Mouse (Mus musculus) forebrain, embryonic 11.5 days (tissue): ENCODE data around the gene Gm21866. TPM values are rescaled to one million over a fixed set of nuclear protein-coding genes. Genes with fewer than 3 reads are reported as not detected.
"Not testable (repeated sequence)": the region's sequence is repeated elsewhere in the genome, so short reads cannot be mapped to it uniquely, and the experiment has no call there.

Experiments
- ATAC-seq: fragments of 200-750 bp; cut with Nextera tagmentation; replicated peaks from 2 replicates; pipeline ENCODE4 v1.8.0; 2017; ENCODE audit warnings: moderate TSS enrichment; ENCODE audit not compliant: low FRiP score
- DNase-seq: peaks from one replicate; pipeline ENCODE4 v3.0.0-alpha.2; 2017; ENCODE audit warnings: low spot score
- H3K27ac ChIP-seq: fragments of 300-500 bp; sonication (generic); 2 replicates; pipeline ENCODE4 v1.5.1; 2014; ENCODE audit warnings: low read depth, low read length
- H3K27me3 ChIP-seq: fragments of 300-500 bp; sonication (generic); 2 replicates; pipeline ENCODE4 v1.6.1; 2014; ENCODE audit warnings: mild to moderate bottlenecking, low read length, mixed read lengths; ENCODE audit not compliant: control insufficient read depth, insufficient read depth
- H3K36me3 ChIP-seq: fragments of 300-500 bp; sonication (generic); 2 replicates; pipeline ENCODE4 v1.6.1; 2014; ENCODE audit warnings: mild to moderate bottlenecking, low read length, moderate library complexity, mixed read lengths; ENCODE audit not compliant: control insufficient read depth, insufficient read depth
- H3K4me1 ChIP-seq: fragments of 300-500 bp; sonication (generic); replicated peaks from 2 replicates; pipeline ENCODE4 v1.6.1; 2014; ENCODE audit warnings: low read length, mixed read lengths; ENCODE audit not compliant: control insufficient read depth, insufficient read depth
- H3K4me2 ChIP-seq: fragments of 300-500 bp; sonication (generic); 2 replicates; pipeline ENCODE4 v1.6.1; 2014; ENCODE audit warnings: low read depth, mild to moderate bottlenecking, low read length, moderate library complexity, mixed read lengths; ENCODE audit not compliant: severe bottlenecking
- H3K4me3 ChIP-seq: fragments of 300-500 bp; sonication (generic); 2 replicates; pipeline ENCODE4 v1.5.1; 2014; ENCODE audit warnings: low read depth, low read length
- H3K9ac ChIP-seq: fragments of 300-500 bp; sonication (generic); 2 replicates; pipeline ENCODE4 v1.6.1; 2014; ENCODE audit warnings: low read length
- H3K9me3 ChIP-seq: fragments of 300-500 bp; sonication (generic); 2 replicates; pipeline ENCODE4 v1.6.1; 2016; ENCODE audit warnings: low read length, mixed read lengths; ENCODE audit not compliant: control insufficient read depth
- WGBS: fragments of 180-500 bp; shearing (Covaris S2); extraction: QIAGEN DNeasy Blood & Tissue Kit; methylation state at CpG from one replicate; pipeline ENCODE4 v1.1.7; 2014; 5-methylcytosine and 5-hydroxymethylcytosine counted together
- polyA plus RNA-seq: library from polyadenylated mRNA; unstranded; fragments of >200 nt; fragmentation: Nextera tagmentation; extraction: Ambion mirVana; gene quantifications from 2 replicates; pipeline ENCODE4 v1.2.1, GENCODE M21; 2014

Gene Gm21866
- not detected in 2 replicates for polyA plus RNA-seq

GRCm38 (mm10) chrY:13465479-13465878, at the start of gene Gm21866:
Gene Gm21866 (minus strand): TSS chrY:13465579.
- H3K9ac ChIP-seq, H3K27me3 ChIP-seq, H3K9me3 ChIP-seq, H3K4me1 ChIP-seq, H3K4me2 ChIP-seq, H3K36me3 ChIP-seq, DNase-seq, ATAC-seq, H3K27ac ChIP-seq, H3K4me3 ChIP-seq: not testable (repeated sequence)
- WGBS: 80% methylated on average over 1 of the region's 3 CpGs

- not testable (repeated sequence) for H3K27ac ChIP-seq, ATAC-seq, H3K4me3 ChIP-seq, H3K27me3 ChIP-seq, DNase-seq, H3K9ac ChIP-seq, H3K36me3 ChIP-seq, H3K4me2 ChIP-seq, H3K9me3 ChIP-seq, H3K4me1 ChIP-seq
- WGBS: no CpG with 5 or more reads among the region's 1 CpGs
These were observed 28.3 kb upstream of the Gm21866 start, which contains the start of gene Gm20773 for GRCm38 (mm10) chrY:13493726-13494125. Gene Gm20773 (plus strand): TSS chrY:13494026.

Other genes with a start within 250 kb of the Gm21866 start
- gene Gm21828, start 241.7 kb downstream of the Gm21866 start, polyA plus RNA-seq: not detected in 2 replicates
- gene Gm21440, start 213.2 kb downstream of the Gm21866 start, polyA plus RNA-seq: not detected in 2 replicates
- not detected in 2 replicates for gene Gm21454, start 213.1 kb downstream of the Gm21866 start, polyA plus RNA-seq
- gene Gm21725, start 116.5 kb downstream of the Gm21866 start, polyA plus RNA-seq: not detected in 2 replicates
- gene Gm20773, start 28.4 kb upstream of the Gm21866 start, polyA plus RNA-seq: not detected in 2 replicates